Mouse (Mus musculus): ENCODE data around the gene Tcf7l2.

GRCm38 (mm10) chr19:55925804-55926521, 184.3 kb downstream of the Tcf7l2 start:
- no peak for TF ChIP-seq POLR2A (IDR thresholded peaks at IDR 0.05; ENCODE audit: borderline replicate concordance, low read depth, low read length)
- TF ChIP-seq CTCF (IDR thresholded peaks at IDR 0.05; ENCODE audit: low read depth, low read length) = no peak
